Mouse (Mus musculus) C2C12 (cell line): ENCODE measurements around the gene Clock. TPM values are rescaled to one million over a fixed set of nuclear protein-coding genes. Genes with fewer than 3 reads are reported as not detected.

Experiments used
- H3K27me3 ChIP-seq: one replicate; pipeline ENCODE4 v1.6.1; 2011; ENCODE audit not compliant: control insufficient read depth, insufficient read depth, insufficient read length
- H3K36me3 ChIP-seq: one replicate; pipeline ENCODE4 v1.6.1; 2011; ENCODE audit not compliant: control insufficient read depth, insufficient read depth
- H3K4me3 ChIP-seq: one replicate; pipeline ENCODE4 v1.5.1; 2011; ENCODE audit warnings: mild to moderate bottlenecking, control low read depth; ENCODE audit not compliant: poor library complexity, insufficient read depth, severe bottlenecking
- H3K79me2 ChIP-seq: one replicate; pipeline ENCODE4 v1.6.1; 2011; ENCODE audit not compliant: control insufficient read depth, insufficient read depth
- H3K79me3 ChIP-seq: one replicate; pipeline ENCODE4 v1.6.1; 2011; ENCODE audit warnings: low read depth, control low read depth
- H3ac ChIP-seq: one replicate; pipeline ENCODE3; 2011; ENCODE audit warnings: low read depth; ENCODE audit not compliant: control insufficient read depth, insufficient read length
- CEBPB ChIP-seq: IDR thresholded peaks from one replicate; pipeline ENCODE4 v1.6.1; 2011; ENCODE audit warnings: low read depth, mild to moderate bottlenecking, control low read depth, moderate library complexity
- CTCF ChIP-seq: IDR thresholded peaks from one replicate; pipeline ENCODE4 v1.5.1; 2011; ENCODE audit not compliant: control insufficient read depth, insufficient read depth, insufficient read length
- FOSL1 ChIP-seq: IDR thresholded peaks from one replicate; pipeline ENCODE4 v1.8.0; 2011; ENCODE audit warnings: mild to moderate bottlenecking, low read length; ENCODE audit not compliant: poor library complexity, insufficient read depth, severe bottlenecking
- MAX ChIP-seq: IDR thresholded peaks from one replicate; pipeline ENCODE4 v1.6.1; 2011; ENCODE audit warnings: mild to moderate bottlenecking, control low read depth
- MYOD1 ChIP-seq: IDR thresholded peaks from one replicate; pipeline ENCODE4 v1.6.1; 2011; ENCODE audit warnings: low read depth; ENCODE audit not compliant: control insufficient read depth, insufficient read length
- MYOG ChIP-seq: IDR thresholded peaks from one replicate; pipeline ENCODE4 v1.6.1; 2011; ENCODE audit not compliant: control insufficient read depth, insufficient read length; ENCODE audit errors: extremely low read depth
- USF1 ChIP-seq: IDR thresholded peaks from one replicate; pipeline ENCODE4 v1.6.1; 2011; ENCODE audit warnings: low read depth, mild to moderate bottlenecking, control low read depth, moderate library complexity
- polyA plus RNA-seq: library from polyadenylated mRNA; unstranded; fragments of >200 nt; fragmentation: generic; extraction: Trizol; gene quantifications from one replicate; pipeline ENCODE4 v1.2.1, GENCODE M21; 2012; ENCODE audit warnings: missing spikeins

Gene Clock
- polyA plus RNA-seq, 1 experiment: 5.7 TPM

DNA sequence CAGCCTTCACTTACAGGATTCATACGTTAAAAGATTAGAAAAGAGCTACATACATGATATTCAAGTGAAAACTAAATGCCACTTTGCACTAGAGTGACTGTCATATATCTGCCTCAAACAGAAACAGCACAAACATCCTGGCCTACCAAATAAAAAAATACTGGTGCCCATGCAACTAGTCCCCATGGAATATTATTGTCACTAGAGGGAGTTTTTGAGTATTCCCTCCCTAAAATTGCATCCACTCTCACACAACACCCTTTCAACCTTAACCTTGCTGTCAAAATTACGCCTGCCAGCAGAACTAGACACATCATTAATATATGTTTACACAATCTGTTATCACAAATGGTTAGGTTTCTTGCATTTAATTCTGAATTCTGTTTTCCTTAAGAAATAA lies 2.6 kb downstream of the Clock start:
- no peaks in the 10 kb centered on the region for H3K27me3 ChIP-seq
- H3ac ChIP-seq: no peak overlapping the region
- TF ChIP-seq FOSL1: no peak
- TF ChIP-seq MYOG: no peak
- TF ChIP-seq USF1: no peak
- TF ChIP-seq MAX: no peak
- no peak for TF ChIP-seq CEBPB
- no peak for TF ChIP-seq CTCF
- H3K36me3 ChIP-seq: peaks cover 36% of the 10 kb centered on the region
- peaks cover 57% of the 10 kb centered on the region for H3K79me3 ChIP-seq
- H3K79me2 ChIP-seq: peaks cover 80% of the 10 kb centered on the region
- no peak overlapping the region for H3K4me3 ChIP-seq

DNA sequence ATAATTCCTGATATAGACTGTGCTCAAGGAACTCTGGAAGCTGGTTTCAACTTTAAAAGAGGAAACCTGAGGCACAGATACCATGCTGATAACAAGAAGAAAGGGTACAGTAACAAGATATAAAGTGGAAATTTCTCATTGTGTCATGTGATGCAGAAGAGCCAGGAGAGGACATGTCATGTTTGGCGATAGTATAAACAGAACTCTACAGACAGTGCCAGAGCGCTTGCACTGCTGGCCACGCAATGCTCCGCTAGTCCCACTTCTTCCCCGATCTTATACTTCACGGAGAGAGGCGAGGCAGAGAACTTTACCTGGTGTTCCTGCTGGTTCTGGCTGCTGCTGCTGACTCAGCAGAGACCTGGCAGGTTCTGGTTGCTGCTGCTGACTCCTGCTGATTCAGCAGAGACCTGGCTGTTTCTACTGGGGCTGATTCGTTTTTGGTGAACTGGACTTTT lies 15.3 kb downstream of the Clock start:
- Histone ChIP-seq H3K4me3 (no peak overlapping the region), H3K36me3 (no peaks in the 10 kb centered on the region), H3K79me3 (peaks cover 76% of the 10 kb centered on the region), H3K79me2 (peaks cover 100% of the 10 kb centered on the region), H3ac (no peak overlapping the region), H3K27me3 (no peaks in the 10 kb centered on the region)
- TF ChIP-seq CEBPB: no peak
- no peak for TF ChIP-seq FOSL1
- TF ChIP-seq MAX: no peak
- TF ChIP-seq MYOG: no peak
- no peak for TF ChIP-seq USF1
- TF ChIP-seq MYOD1: no peak
- TF ChIP-seq CTCF: no peak

DNA sequence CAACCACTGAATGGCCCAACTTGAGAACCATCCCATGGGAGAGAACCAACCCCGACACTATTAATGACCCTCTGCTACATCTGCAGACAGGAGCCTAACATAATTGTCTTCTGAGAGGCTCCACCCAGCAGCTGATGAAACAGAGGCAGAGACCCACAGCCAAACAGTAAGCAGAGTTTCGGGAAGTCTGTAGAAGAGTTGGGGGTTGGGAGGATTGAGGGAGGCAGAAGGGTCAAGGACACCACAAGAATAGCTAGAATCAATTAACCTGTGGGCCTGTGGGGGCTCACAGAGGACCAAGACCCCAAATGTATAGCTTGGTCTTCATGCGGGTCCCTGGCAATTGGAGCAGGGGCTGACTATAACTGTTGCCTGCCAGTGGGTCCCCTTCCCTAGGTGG lies 16.3 kb downstream of the Clock start:
- TF ChIP-seq FOSL1 (no peak), MYOD1 (no peak)
- Histone ChIP-seq H3K4me3 (no peak overlapping the region), H3K79me2 (peaks cover 100% of the 10 kb centered on the region), H3K27me3 (no peaks in the 10 kb centered on the region), H3ac (no peak overlapping the region), H3K36me3 (no peaks in the 10 kb centered on the region), H3K79me3 (peaks cover 70% of the 10 kb centered on the region)

DNA sequence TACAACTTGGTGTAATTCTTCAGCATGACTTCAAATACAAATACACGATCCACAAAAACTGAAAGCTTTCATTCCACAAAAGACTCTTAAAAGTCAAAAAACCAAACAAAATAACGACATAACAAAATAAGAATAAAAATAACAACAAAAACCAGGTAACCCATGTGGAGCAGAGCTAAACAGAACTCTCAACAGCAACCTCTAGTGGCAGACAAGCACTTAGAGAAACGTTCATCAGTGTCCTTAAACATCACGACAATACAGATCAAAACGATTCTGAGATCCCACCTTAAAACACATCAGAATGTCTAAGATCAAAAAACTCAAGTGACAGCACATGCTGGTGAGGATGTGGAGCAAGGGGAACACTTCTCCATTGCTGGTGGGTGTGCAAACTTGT lies 17.5 kb downstream of the Clock start:
- peaks cover 95% of the 10 kb centered on the region for H3K79me2 ChIP-seq
- peaks cover 70% of the 10 kb centered on the region for H3K79me3 ChIP-seq
- H3K36me3 ChIP-seq: no peaks in the 10 kb centered on the region
- no peaks in the 10 kb centered on the region for H3K27me3 ChIP-seq
- H3ac ChIP-seq: no peak overlapping the region
- H3K4me3 ChIP-seq: no peak overlapping the region
- TF ChIP-seq FOSL1: no peak
- TF ChIP-seq MYOG: no peak
- TF ChIP-seq MAX: no peak
- no peak for TF ChIP-seq USF1
- no peak for TF ChIP-seq MYOD1
- TF ChIP-seq CEBPB: no peak
- no peak for TF ChIP-seq CTCF

DNA sequence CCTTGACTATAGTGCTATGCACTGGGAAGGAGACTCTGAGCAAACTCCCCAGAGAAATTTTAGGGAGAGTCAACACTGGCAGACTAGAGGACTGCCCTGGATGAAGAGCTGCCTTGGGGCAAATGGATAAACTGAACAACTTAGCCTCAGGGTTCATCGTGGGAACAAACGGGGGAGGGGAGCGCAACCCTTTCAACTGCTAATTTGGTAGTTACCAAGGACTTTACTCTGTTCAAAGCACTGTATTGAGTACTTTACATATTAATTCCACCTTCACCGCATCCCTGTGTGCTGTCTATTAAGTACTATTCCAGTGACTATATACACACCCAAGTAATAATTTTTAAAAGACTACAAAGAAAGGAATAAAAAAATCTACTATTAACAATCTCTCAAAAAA lies 18.9 kb downstream of the Clock start:
- H3K79me2 ChIP-seq: peaks cover 93% of the 10 kb centered on the region
- no peak for TF ChIP-seq MYOG
- TF ChIP-seq CEBPB: no peak
- TF ChIP-seq FOSL1: no peak
- TF ChIP-seq MYOD1: no peak
- no peak for TF ChIP-seq CTCF
- no peak for TF ChIP-seq USF1
- no peak for TF ChIP-seq MAX
- peaks cover 67% of the 10 kb centered on the region for H3K79me3 ChIP-seq
- H3ac ChIP-seq: no peak overlapping the region
- H3K27me3 ChIP-seq: no peaks in the 10 kb centered on the region
- H3K36me3 ChIP-seq: no peaks in the 10 kb centered on the region
- H3K4me3 ChIP-seq: no peak overlapping the region

DNA sequence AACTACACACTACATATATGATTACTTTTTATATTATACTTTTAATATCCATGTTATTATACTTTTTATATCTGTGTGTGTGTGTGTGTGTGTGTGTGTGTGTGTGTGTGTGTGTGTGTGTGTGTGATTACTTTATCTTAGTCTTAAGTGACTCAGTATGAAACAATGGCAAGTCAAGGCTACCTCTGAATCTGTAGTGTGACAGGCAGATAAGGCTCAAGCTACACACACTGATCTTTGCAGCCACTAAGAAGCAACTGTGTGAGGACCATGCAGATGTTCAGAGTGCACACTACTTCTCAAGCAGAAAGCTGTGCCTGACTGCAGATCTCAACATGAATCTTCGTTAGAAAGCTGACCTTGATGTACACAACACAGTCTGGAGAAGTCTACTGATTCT lies 20.7 kb downstream of the Clock start:
- peaks cover 57% of the 10 kb centered on the region for H3K79me3 ChIP-seq
- H3K4me3 ChIP-seq: no peak overlapping the region
- no peaks in the 10 kb centered on the region for H3K27me3 ChIP-seq
- peaks cover 86% of the 10 kb centered on the region for H3K79me2 ChIP-seq
- TF ChIP-seq FOSL1 (no peak), CEBPB (no peak), MAX (no peak)
- H3K36me3 ChIP-seq: no peaks in the 10 kb centered on the region
- H3ac ChIP-seq: no peak overlapping the region
